Mouse (Mus musculus): Measurements from ENCODE around the gene Olfr1423. TPM values are rescaled to one million over a fixed set of nuclear protein-coding genes. Genes with fewer than 3 reads are reported as not detected.
"Not testable (repeated sequence)": the region's sequence is repeated elsewhere in the genome, so short reads cannot be mapped to it uniquely, and the experiment has no call there.

Gene Olfr1423
- polyA plus RNA-seq, 1 experiment from 2014 or later, result 0.03 TPM

- Histone ChIP-seq H3K9me3 (no peaks in the 10 kb centered on the region), H3K4me2 (no peak overlapping the region), H3K9ac (no peak overlapping the region), H3K36me3 (peaks cover 82% of the 10 kb centered on the region), H3K4me3 (no peak overlapping the region), H3K27ac (no peak overlapping the region), H3K4me1 (no peaks in the 10 kb centered on the region), H3K27me3 (no peaks in the 10 kb centered on the region)
- 91% methylated on average over 7 of the region's 7 CpGs for WGBS
- ATAC-seq (ENCODE audit: insufficient number of reproducible peaks, low FRiP score, low TSS enrichment, low read depth), result no peak
Observed at GRCm38 (mm10) chr19:11989334-11989733, 51.8 kb downstream of the Olfr1423 start.

GRCm38 (mm10) chr19:11987841-11988240 is 53.3 kb downstream of the Olfr1423 start:
- Histone ChIP-seq H3K27ac (no peak overlapping the region), H3K4me1 (no peaks in the 10 kb centered on the region)

GRCm38 (mm10) chr19:11984614-11985013 is 56.5 kb downstream of the Olfr1423 start:
- peaks cover 82% of the 10 kb centered on the region for H3K36me3 ChIP-seq
- not testable (repeated sequence) for ATAC-seq (ENCODE audit: insufficient number of reproducible peaks, low FRiP score, low TSS enrichment, low read depth)

More at GRCm38 (mm10) chr19:11987841-11988240, 53.3 kb downstream of the Olfr1423 start:
- Histone ChIP-seq H3K4me2 (no peak overlapping the region), H3K36me3 (peaks cover 84% of the 10 kb centered on the region), H3K4me3 (no peak overlapping the region), H3K9ac (no peak overlapping the region), H3K9me3 (no peaks in the 10 kb centered on the region), H3K27me3 (no peaks in the 10 kb centered on the region)
- no peak for ATAC-seq (ENCODE audit: insufficient number of reproducible peaks, low FRiP score, low TSS enrichment, low read depth)
- WGBS, result 85% methylated on average over 3 of the region's 3 CpGs

More at GRCm38 (mm10) chr19:11984614-11985013, 56.5 kb downstream of the Olfr1423 start:
- not testable (repeated sequence) for H3K9me3 ChIP-seq, H3K4me3 ChIP-seq, H3K27me3 ChIP-seq, H3K27ac ChIP-seq, H3K4me2 ChIP-seq, H3K9ac ChIP-seq, H3K4me1 ChIP-seq
- WGBS, result 84% methylated on average over 5 of the region's 5 CpGs

Other genes starting within 250 kb of the Olfr1423 start
- gene Stx3, start 221.9 kb downstream of the Olfr1423 start, polyA plus RNA-seq (2015; fragmentation: Nextera tagmentation; extraction: Ambion mirVana), result 6.2 and 6.4 TPM in 2 replicates
- not detected in 2 replicates for gene Olfr1417, start 202.1 kb downstream of the Olfr1423 start, polyA plus RNA-seq (2015; fragmentation: Nextera tagmentation; extraction: Ambion mirVana)
- not detected in 2 replicates for gene Olfr1418, start 180.3 kb downstream of the Olfr1423 start, polyA plus RNA-seq (2015; fragmentation: Nextera tagmentation; extraction: Ambion mirVana)
- gene Olfr1419, start 166.2 kb downstream of the Olfr1423 start, polyA plus RNA-seq (2015; fragmentation: Nextera tagmentation; extraction: Ambion mirVana), result not detected in 2 replicates
- 0.23 TPM in 1 of 2 replicates, not detected in the other for gene Olfr1420, start 154.8 kb downstream of the Olfr1423 start, polyA plus RNA-seq (2015; fragmentation: Nextera tagmentation; extraction: Ambion mirVana)
- 15.5 and 16.4 TPM in 2 replicates for gene Patl1, start 128.9 kb downstream of the Olfr1423 start, polyA plus RNA-seq (2015; fragmentation: Nextera tagmentation; extraction: Ambion mirVana)
- 4.7 and 5.6 TPM in 2 replicates for gene Osbp, start 75.4 kb downstream of the Olfr1423 start, polyA plus RNA-seq (2015; fragmentation: Nextera tagmentation; extraction: Ambion mirVana)
- not detected in 2 replicates for gene Olfr1424, start 21.4 kb upstream of the Olfr1423 start, polyA plus RNA-seq (2015; fragmentation: Nextera tagmentation; extraction: Ambion mirVana)
- not detected in 2 replicates for gene Olfr1425, start 36.4 kb upstream of the Olfr1423 start, polyA plus RNA-seq (2015; fragmentation: Nextera tagmentation; extraction: Ambion mirVana)
- gene Olfr1426, start 50.7 kb upstream of the Olfr1423 start, polyA plus RNA-seq (2015; fragmentation: Nextera tagmentation; extraction: Ambion mirVana), result not detected in 2 replicates
- not detected in 2 replicates for gene Olfr1427, start 62.0 kb upstream of the Olfr1423 start, polyA plus RNA-seq (2015; fragmentation: Nextera tagmentation; extraction: Ambion mirVana)
- not detected in 2 replicates for gene Olfr1428, start 74.6 kb upstream of the Olfr1423 start, polyA plus RNA-seq (2015; fragmentation: Nextera tagmentation; extraction: Ambion mirVana)
- not detected in 2 replicates for gene Olfr76, start 81.9 kb upstream of the Olfr1423 start, polyA plus RNA-seq (2015; fragmentation: Nextera tagmentation; extraction: Ambion mirVana)
- not detected in 2 replicates for gene Olfr1555-ps1, start 128.8 kb upstream of the Olfr1423 start, polyA plus RNA-seq (2015; fragmentation: Nextera tagmentation; extraction: Ambion mirVana)
- not detected in 2 replicates for gene Olfr1431, start 159.3 kb upstream of the Olfr1423 start, polyA plus RNA-seq (2015; fragmentation: Nextera tagmentation; extraction: Ambion mirVana)
- gene Olfr1432, start 191.3 kb upstream of the Olfr1423 start, polyA plus RNA-seq (2015; fragmentation: Nextera tagmentation; extraction: Ambion mirVana), result not detected in 2 replicates
- not detected in 2 replicates for gene Olfr262, start 200.3 kb upstream of the Olfr1423 start, polyA plus RNA-seq (2015; fragmentation: Nextera tagmentation; extraction: Ambion mirVana)
- not detected in 2 replicates for gene Olfr235, start 219.7 kb upstream of the Olfr1423 start, polyA plus RNA-seq (2015; fragmentation: Nextera tagmentation; extraction: Ambion mirVana)
- gene Olfr1434, start 238.5 kb upstream of the Olfr1423 start, polyA plus RNA-seq (2015; fragmentation: Nextera tagmentation; extraction: Ambion mirVana), result not detected in 2 replicates